Mouse (Mus musculus): ENCODE measurements around the gene Tent4b.

DNA sequence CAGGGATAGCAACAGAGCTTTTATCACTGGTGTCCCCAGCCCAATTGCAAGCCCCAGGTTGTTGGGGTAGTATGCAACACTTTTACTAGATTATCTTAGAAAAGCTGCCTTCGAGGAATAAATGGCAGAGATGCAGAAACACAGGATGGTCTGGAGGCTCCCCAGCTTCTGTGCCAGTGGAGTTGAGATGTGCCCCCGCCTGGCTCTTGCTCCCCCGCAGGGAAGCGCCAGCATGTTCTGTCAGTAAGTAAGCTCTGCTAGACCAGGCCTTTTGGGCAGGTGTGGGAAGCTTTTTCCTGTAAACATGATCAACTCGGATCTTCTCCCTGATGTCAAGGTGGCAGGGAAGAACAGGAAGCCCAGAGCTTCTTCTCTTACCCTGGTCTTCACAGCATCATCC lies 40.3 kb downstream of the Tent4b start:
- TF ChIP-seq POLR2A (IDR thresholded peaks at IDR 0.05; ENCODE audit: borderline replicate concordance, low read depth, low read length) = no peak
- no peak for TF ChIP-seq CTCF (IDR thresholded peaks at IDR 0.05; ENCODE audit: low read depth, low read length)
